Mouse (Mus musculus) embryonic facial prominence, embryonic 14.5 days (tissue): ENCODE measurements around the gene Trpm5. TPM values are rescaled to one million over a fixed set of nuclear protein-coding genes. Genes with fewer than 3 reads are reported as not detected.

Experiments
- ATAC-seq: fragments of 200-750 bp; cut with Nextera tagmentation; 2 replicates; pipeline ENCODE4 v1.8.0; 2017; ENCODE audit warnings: low read depth, moderate number of reproducible peaks, moderate TSS enrichment
- DNase-seq: peaks from one replicate; pipeline ENCODE4 v3.0.0-alpha.2; 2015; ENCODE audit warnings: low spot score
- H3K27ac ChIP-seq: fragments of 300-500 bp; sonication (generic); replicated peaks from 2 replicates; pipeline ENCODE4 v1.5.1; 2014; ENCODE audit warnings: low read depth, mild to moderate bottlenecking, low read length, moderate library complexity
- H3K27me3 ChIP-seq: fragments of 300-500 bp; sonication (generic); replicated peaks from 2 replicates; pipeline ENCODE4 v1.6.1; 2014; ENCODE audit warnings: low read length; ENCODE audit not compliant: control insufficient read depth, insufficient read depth
- H3K36me3 ChIP-seq: fragments of 300-500 bp; sonication (generic); 2 replicates; pipeline ENCODE4 v1.6.1; 2014; ENCODE audit warnings: low read length, mixed read lengths; ENCODE audit not compliant: control insufficient read depth, insufficient read depth
- H3K4me1 ChIP-seq: fragments of 300-500 bp; sonication (generic); 2 replicates; pipeline ENCODE4 v1.6.1; 2014; ENCODE audit warnings: antibody characterized with exemption, low read length; ENCODE audit not compliant: control insufficient read depth, insufficient read depth
- H3K4me2 ChIP-seq: fragments of 300-500 bp; sonication (generic); 2 replicates; pipeline ENCODE4 v1.6.1; 2014; ENCODE audit warnings: low read depth, mild to moderate bottlenecking, low read length, moderate library complexity, mixed read lengths
- H3K4me3 ChIP-seq: fragments of 300-500 bp; sonication (generic); 2 replicates; pipeline ENCODE4 v1.5.1; 2014; ENCODE audit warnings: low read depth, mild to moderate bottlenecking, low read length
- H3K9ac ChIP-seq: fragments of 300-500 bp; sonication (generic); 2 replicates; pipeline ENCODE4 v1.6.1; 2014; ENCODE audit warnings: low read depth, mild to moderate bottlenecking, low read length, moderate library complexity, mixed read lengths
- H3K9me3 ChIP-seq: fragments of 300-500 bp; sonication (generic); 2 replicates; pipeline ENCODE4 v1.6.1; 2016; ENCODE audit warnings: low read length; ENCODE audit not compliant: control insufficient read depth
- WGBS: fragments of 180-500 bp; shearing (Covaris S2); extraction: QIAGEN DNeasy Blood & Tissue Kit; methylation state at CpG from one replicate; pipeline ENCODE4 v1.1.7; 2014; 5-methylcytosine and 5-hydroxymethylcytosine counted together
- polyA plus RNA-seq: library from polyadenylated mRNA; unstranded; fragments of >200 nt; fragmentation: Nextera tagmentation; extraction: Ambion mirVana; gene quantifications from 2 replicates; pipeline ENCODE4 v1.2.1, GENCODE M21; 2014

The Trpm5 gene
- polyA plus RNA-seq, 1 experiment from 2014 or later, result 14.7 TPM

- H3K36me3 ChIP-seq, result peaks cover 8% of the 10 kb centered on the region; the same call in 1 of the 2 replicates
- no peak overlapping the region for H3K9ac ChIP-seq
- DNase-seq, result no peak
- no peaks in the 10 kb centered on the region for H3K4me1 ChIP-seq
- whole genome bisulfite sequencing, result 52% methylated on average over 5 of the region's 5 CpGs
- H3K4me2 ChIP-seq, result no peak overlapping the region
- H3K4me3 ChIP-seq, result no peak overlapping the region
- ATAC-seq, result no peak
- no peaks in the 10 kb centered on the region for H3K27me3 ChIP-seq
- no peaks in the 10 kb centered on the region for H3K9me3 ChIP-seq
- H3K27ac ChIP-seq, result no peak overlapping the region
These were observed 72.9 kb downstream of the Trpm5 start for GRCm38 (mm10) chr7:143021356-143022164.

- no peak overlapping the region for H3K4me2 ChIP-seq
- 71% methylated on average over 3 of the region's 3 CpGs for WGBS
- H3K9ac ChIP-seq, result no peak overlapping the region
- no peak overlapping the region for H3K27ac ChIP-seq
- no peak overlapping the region for H3K4me3 ChIP-seq
- peaks cover 8% of the 10 kb centered on the region; the same call in 1 of the 2 replicates for H3K36me3 ChIP-seq
- ATAC-seq (no peak), DNase-seq (no peak)
- H3K9me3 ChIP-seq, result no peaks in the 10 kb centered on the region
- H3K27me3 ChIP-seq, result no peaks in the 10 kb centered on the region
- peaks cover 7% of the 10 kb centered on the region for H3K4me1 ChIP-seq
These were observed 73.7 kb downstream of the Trpm5 start for GRCm38 (mm10) chr7:143020764-143021163.

- Histone ChIP-seq H3K9me3 (no peaks in the 10 kb centered on the region), H3K27ac (no peak overlapping the region), H3K27me3 (no peaks in the 10 kb centered on the region), H3K36me3 (peaks cover 4% of the 10 kb centered on the region; the same call in 1 of the 2 replicates), H3K9ac (no peak overlapping the region), H3K4me3 (no peak overlapping the region), H3K4me2 (no peak overlapping the region), H3K4me1 (peaks cover 14% of the 10 kb centered on the region)
- DNase-seq (no peak), ATAC-seq (no peak)
These were observed 74.4 kb downstream of the Trpm5 start for GRCm38 (mm10) chr7:143020040-143020439.

Other genes starting within 250 kb of the Trpm5 start
- gene Th, start 163.5 kb downstream of the Trpm5 start, polyA plus RNA-seq, result 7.3 and 8.5 TPM in 2 replicates
- gene Ascl2, start 125.4 kb downstream of the Trpm5 start, polyA plus RNA-seq, result 0.89 and 1.00 TPM in 2 replicates
- gene Tspan32, start 89.6 kb downstream of the Trpm5 start, polyA plus RNA-seq, result 3.5 TPM in 2 replicates
- 635 and 636 TPM in 2 replicates for gene Cd81, start 41.9 kb downstream of the Trpm5 start, polyA plus RNA-seq
- 52.2 and 66.7 TPM in 2 replicates for gene Tssc4, start 25.4 kb downstream of the Trpm5 start, polyA plus RNA-seq
- gene Kcnq1, start 11.7 kb upstream of the Trpm5 start, polyA plus RNA-seq, result 1.9 and 2.0 TPM in 2 replicates